In the genomic region with DNA sequence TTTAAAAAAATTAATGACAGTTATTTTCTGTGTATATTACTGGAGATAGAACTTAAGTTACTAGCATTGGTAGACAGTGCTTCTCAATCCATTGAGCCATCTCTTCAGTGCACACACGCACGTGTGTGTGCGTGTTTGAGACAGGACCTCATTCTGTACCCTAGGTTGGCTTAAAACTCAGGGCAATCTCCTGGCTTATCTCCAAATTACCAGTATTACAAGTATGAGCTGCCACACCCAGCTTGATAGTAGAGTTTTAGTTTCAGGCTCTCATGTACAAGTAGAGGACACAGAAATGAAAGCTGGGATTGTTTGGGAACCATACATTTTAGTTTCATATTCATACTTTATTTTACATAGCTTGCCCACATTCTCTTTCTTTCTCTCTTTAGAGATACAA, we compare ENCODE assay signal across 16 mouse cellular contexts.
"Had no signal": no experiment of that assay in that cellular context is flagged by ENCODE, and none has a peak within 500 bp of the region (broad histone marks: within the 10 kb centered on the region; RNA-seq: fewer than 3 reads in every experiment).

No protein-coding gene starts in this region.

- H3K27me3 ChIP-seq: intestine, embryonic 15.5 days; kidney, embryonic 15.5 days; limb, embryonic 12.5 days; neural tube, embryonic 15.5 days; stomach, embryonic 15.5 days had no signal

- DNase-seq: kidney, adult 2 months; kidney, postnatal 36 days; layer of hippocampus, adult 9-11 months; lung, adult 18-20 months; midbrain, embryonic 14.5 days; right cerebral cortex, postnatal 4 days; spleen, adult 18-20 months; thymus, adult 2 months; thymus, postnatal 25 days had no signal

- ATAC-seq: intestine, embryonic 15.5 days had no signal

- H3K27ac ChIP-seq: intestine, embryonic 15.5 days; kidney, embryonic 15.5 days; limb, embryonic 12.5 days; midbrain, embryonic 10.5 days; neural tube, embryonic 15.5 days; stomach, embryonic 15.5 days had no signal

- H3K4me1 ChIP-seq: intestine, embryonic 15.5 days; kidney, embryonic 15.5 days; limb, embryonic 12.5 days; midbrain, embryonic 10.5 days; neural tube, embryonic 15.5 days; stomach, embryonic 15.5 days had no signal

- H3K9me3 ChIP-seq: intestine, embryonic 15.5 days; kidney, embryonic 15.5 days; limb, embryonic 12.5 days; midbrain, embryonic 10.5 days; neural tube, embryonic 15.5 days; stomach, embryonic 15.5 days had no signal

- H3K4me2 ChIP-seq: intestine, embryonic 15.5 days; kidney, embryonic 15.5 days; limb, embryonic 12.5 days; neural tube, embryonic 15.5 days; stomach, embryonic 15.5 days had no signal

- H3K4me3 ChIP-seq: intestine, embryonic 15.5 days; kidney, embryonic 15.5 days; limb, embryonic 12.5 days; midbrain, embryonic 10.5 days; myocyte; neural tube, embryonic 15.5 days; stomach, embryonic 15.5 days had no signal

- H3K9ac ChIP-seq: intestine, embryonic 15.5 days; kidney, embryonic 15.5 days; limb, embryonic 12.5 days; neural tube, embryonic 15.5 days; stomach, embryonic 15.5 days had no signal
